Mouse (Mus musculus): ENCODE data around the gene Relt. TPM values are rescaled to one million over a fixed set of nuclear protein-coding genes. Genes with fewer than 3 reads are reported as not detected.

Relt gene
- 5.6 TPM in 2 replicates for polyA plus RNA-seq (2015; fragmentation: Nextera tagmentation; extraction: Ambion mirVana)

GRCm38 (mm10) chr7:100862828-100863638 is at the start of gene Relt:
Gene Relt, minus strand, starts transcription at chr7:100863446.
- Histone ChIP-seq H3K4me1 (replicated peaks) (peaks cover 12% of the 10 kb centered on the region), H3K27me3 (no peaks in the 10 kb centered on the region), H3K4me2 (peak within 1 kb of the TSS; percentile 97), H3K9ac (peak within 1 kb of the TSS; percentile 82), H3K27ac (replicated peaks) (peak within 1 kb of the TSS; percentile 85), H3K9me3 (no peaks in the 10 kb centered on the region), H3K4me3 (peak within 1 kb of the TSS; percentile 88), H3K36me3 (no peaks in the 10 kb centered on the region)
- WGBS = under 1% methylated on average over 82 of the region's 91 CpGs
- peak; percentile 89 for ATAC-seq (ENCODE audit: low FRiP score, low read depth)

- WGBS = 39% methylated on average over 9 of the region's 9 CpGs
- ATAC-seq (ENCODE audit: low FRiP score, low read depth) = no peak
- peak overlapping the region; percentile 1; the same call in 1 of the 2 replicates for H3K27ac ChIP-seq (replicated peaks)
Measured at GRCm38 (mm10) chr7:100911791-100912190, 48.5 kb upstream of the Relt start.

GRCm38 (mm10) chr7:100911246-100911770 is 48.1 kb upstream of the Relt start:
- H3K4me3 ChIP-seq = no peak overlapping the region
- ATAC-seq (ENCODE audit: low FRiP score, low read depth) = no peak
- no peaks in the 10 kb centered on the region for H3K27me3 ChIP-seq
- H3K9me3 ChIP-seq = no peaks in the 10 kb centered on the region
- no peak overlapping the region for H3K4me2 ChIP-seq
- H3K36me3 ChIP-seq = no peaks in the 10 kb centered on the region
- peak overlapping the region; percentile 1; the same call in 1 of the 2 replicates for H3K27ac ChIP-seq (replicated peaks)
- peaks cover 14% of the 10 kb centered on the region for H3K4me1 ChIP-seq (replicated peaks)
- 4% methylated on average over 2 of the region's 2 CpGs for WGBS
- no peak overlapping the region for H3K9ac ChIP-seq

More at GRCm38 (mm10) chr7:100911791-100912190, 48.5 kb upstream of the Relt start:
- no peak overlapping the region for H3K4me3 ChIP-seq
- no peaks in the 10 kb centered on the region for H3K27me3 ChIP-seq
- H3K9ac ChIP-seq = no peak overlapping the region
- H3K4me1 ChIP-seq (replicated peaks) = peaks cover 14% of the 10 kb centered on the region
- no peak overlapping the region for H3K4me2 ChIP-seq
- H3K9me3 ChIP-seq = no peaks in the 10 kb centered on the region
- H3K36me3 ChIP-seq = no peaks in the 10 kb centered on the region

GRCm38 (mm10) chr7:100908567-100908966 is 45.3 kb upstream of the Relt start:
- peaks cover 14% of the 10 kb centered on the region for H3K4me1 ChIP-seq (replicated peaks)
- no peaks in the 10 kb centered on the region for H3K27me3 ChIP-seq
- no peak overlapping the region for H3K4me3 ChIP-seq
- no peak for ATAC-seq (ENCODE audit: low FRiP score, low read depth)
- 42% methylated on average over 8 of the region's 8 CpGs for WGBS
- no peak overlapping the region for H3K27ac ChIP-seq (replicated peaks)
- H3K9me3 ChIP-seq = no peaks in the 10 kb centered on the region
- H3K4me2 ChIP-seq = no peak overlapping the region
- H3K9ac ChIP-seq = no peak overlapping the region
- H3K36me3 ChIP-seq = no peaks in the 10 kb centered on the region

GRCm38 (mm10) chr7:100908061-100908460 is 44.8 kb upstream of the Relt start:
- Histone ChIP-seq H3K9ac (no peak overlapping the region), H3K27ac (replicated peaks) (no peak overlapping the region), H3K4me3 (no peak overlapping the region), H3K36me3 (no peaks in the 10 kb centered on the region), H3K4me2 (no peak overlapping the region), H3K9me3 (no peaks in the 10 kb centered on the region), H3K27me3 (no peaks in the 10 kb centered on the region), H3K4me1 (replicated peaks) (peaks cover 14% of the 10 kb centered on the region)
- 70% methylated on average over 8 of the region's 8 CpGs for WGBS
- ATAC-seq (ENCODE audit: low FRiP score, low read depth) = peak; percentile 32; the same call in 1 of the 2 replicates

GRCm38 (mm10) chr7:100907231-100907630 is 44.0 kb upstream of the Relt start:
- H3K4me2 ChIP-seq = no peak overlapping the region
- no peaks in the 10 kb centered on the region for H3K36me3 ChIP-seq
- no peak for ATAC-seq (ENCODE audit: low FRiP score, low read depth)
- no peak overlapping the region for H3K27ac ChIP-seq (replicated peaks)
- no peak overlapping the region for H3K4me3 ChIP-seq
- H3K9me3 ChIP-seq = no peaks in the 10 kb centered on the region
- no peaks in the 10 kb centered on the region for H3K27me3 ChIP-seq
- 0% methylated on average over 1 of the region's 1 CpGs for whole genome bisulfite sequencing
- peaks cover 14% of the 10 kb centered on the region for H3K4me1 ChIP-seq (replicated peaks)
- H3K9ac ChIP-seq = no peak overlapping the region

- Histone ChIP-seq H3K4me2 (no peak overlapping the region), H3K27me3 (no peaks in the 10 kb centered on the region), H3K9me3 (no peaks in the 10 kb centered on the region), H3K9ac (no peak overlapping the region), H3K4me3 (no peak overlapping the region), H3K36me3 (no peaks in the 10 kb centered on the region), H3K4me1 (replicated peaks) (peaks cover 5% of the 10 kb centered on the region), H3K27ac (replicated peaks) (no peak overlapping the region)
- WGBS = 90% methylated on average over 10 of the region's 10 CpGs
- ATAC-seq (ENCODE audit: low FRiP score, low read depth) = no peak
Measured at GRCm38 (mm10) chr7:100906029-100906789, 43.0 kb upstream of the Relt start.

GRCm38 (mm10) chr7:100905037-100905436 is 41.8 kb upstream of the Relt start:
- Histone ChIP-seq H3K27me3 (no peaks in the 10 kb centered on the region), H3K4me1 (replicated peaks) (no peaks in the 10 kb centered on the region), H3K27ac (replicated peaks) (no peak overlapping the region), H3K4me3 (no peak overlapping the region), H3K4me2 (no peak overlapping the region), H3K36me3 (no peaks in the 10 kb centered on the region), H3K9me3 (no peaks in the 10 kb centered on the region), H3K9ac (no peak overlapping the region)
- ATAC-seq (ENCODE audit: low FRiP score, low read depth) = no peak
- WGBS = 90% methylated on average over 7 of the region's 7 CpGs

GRCm38 (mm10) chr7:100904612-100905011 is 41.4 kb upstream of the Relt start:
- H3K4me2 ChIP-seq = no peak overlapping the region

GRCm38 (mm10) chr7:100902451-100903137 is 39.3 kb upstream of the Relt start:
- Histone ChIP-seq H3K27me3 (no peaks in the 10 kb centered on the region), H3K4me2 (no peak overlapping the region), H3K4me1 (replicated peaks) (no peaks in the 10 kb centered on the region), H3K9ac (no peak overlapping the region), H3K4me3 (no peak overlapping the region), H3K9me3 (no peaks in the 10 kb centered on the region), H3K27ac (replicated peaks) (no peak overlapping the region), H3K36me3 (no peaks in the 10 kb centered on the region)
- no peak for ATAC-seq (ENCODE audit: low FRiP score, low read depth)
- WGBS = 81% methylated on average over 9 of the region's 9 CpGs

More at GRCm38 (mm10) chr7:100904612-100905011, 41.4 kb upstream of the Relt start:
- no peaks in the 10 kb centered on the region for H3K36me3 ChIP-seq
- no peak overlapping the region for H3K9ac ChIP-seq
- no peaks in the 10 kb centered on the region for H3K9me3 ChIP-seq
- no peaks in the 10 kb centered on the region for H3K27me3 ChIP-seq
- H3K4me1 ChIP-seq (replicated peaks) = no peaks in the 10 kb centered on the region
- H3K4me3 ChIP-seq = no peak overlapping the region
- no peak overlapping the region for H3K27ac ChIP-seq (replicated peaks)
- ATAC-seq (ENCODE audit: low FRiP score, low read depth) = no peak
- whole genome bisulfite sequencing = 90% methylated on average over 5 of the region's 5 CpGs

GRCm38 (mm10) chr7:100897828-100898227 is 34.6 kb upstream of the Relt start:
- ATAC-seq (ENCODE audit: low FRiP score, low read depth) = no peak
- H3K4me2 ChIP-seq = no peak overlapping the region
- H3K9ac ChIP-seq = no peak overlapping the region
- no peaks in the 10 kb centered on the region for H3K36me3 ChIP-seq
- H3K4me1 ChIP-seq (replicated peaks) = peaks cover 17% of the 10 kb centered on the region
- WGBS = 75% methylated on average over 5 of the region's 5 CpGs
- no peaks in the 10 kb centered on the region for H3K9me3 ChIP-seq
- no peaks in the 10 kb centered on the region for H3K27me3 ChIP-seq
- no peak overlapping the region for H3K4me3 ChIP-seq
- H3K27ac ChIP-seq (replicated peaks) = no peak overlapping the region

Data from hindbrain, embryonic 15.5 days (tissue).